Mouse (Mus musculus) embryonic facial prominence, embryonic 14.5 days (tissue): ENCODE data around the gene Zp1. TPM values are rescaled to one million over a fixed set of nuclear protein-coding genes. Genes with fewer than 3 reads are reported as not detected.

Experiments
- ATAC-seq: fragments of 200-750 bp; cut with Nextera tagmentation; 2 replicates; pipeline ENCODE4 v1.8.0; 2017; ENCODE audit warnings: low read depth, moderate number of reproducible peaks, moderate TSS enrichment
- DNase-seq: peaks from one replicate; pipeline ENCODE4 v3.0.0-alpha.2; 2015; ENCODE audit warnings: low spot score
- H3K27ac ChIP-seq: fragments of 300-500 bp; sonication (generic); replicated peaks from 2 replicates; pipeline ENCODE4 v1.5.1; 2014; ENCODE audit warnings: low read depth, mild to moderate bottlenecking, low read length, moderate library complexity
- H3K27me3 ChIP-seq: fragments of 300-500 bp; sonication (generic); replicated peaks from 2 replicates; pipeline ENCODE4 v1.6.1; 2014; ENCODE audit warnings: low read length; ENCODE audit not compliant: control insufficient read depth, insufficient read depth
- H3K36me3 ChIP-seq: fragments of 300-500 bp; sonication (generic); 2 replicates; pipeline ENCODE4 v1.6.1; 2014; ENCODE audit warnings: low read length, mixed read lengths; ENCODE audit not compliant: control insufficient read depth, insufficient read depth
- H3K4me1 ChIP-seq: fragments of 300-500 bp; sonication (generic); 2 replicates; pipeline ENCODE4 v1.6.1; 2014; ENCODE audit warnings: antibody characterized with exemption, low read length; ENCODE audit not compliant: control insufficient read depth, insufficient read depth
- H3K4me2 ChIP-seq: fragments of 300-500 bp; sonication (generic); 2 replicates; pipeline ENCODE4 v1.6.1; 2014; ENCODE audit warnings: low read depth, mild to moderate bottlenecking, low read length, moderate library complexity, mixed read lengths
- H3K4me3 ChIP-seq: fragments of 300-500 bp; sonication (generic); 2 replicates; pipeline ENCODE4 v1.5.1; 2014; ENCODE audit warnings: low read depth, mild to moderate bottlenecking, low read length
- H3K9ac ChIP-seq: fragments of 300-500 bp; sonication (generic); 2 replicates; pipeline ENCODE4 v1.6.1; 2014; ENCODE audit warnings: low read depth, mild to moderate bottlenecking, low read length, moderate library complexity, mixed read lengths
- H3K9me3 ChIP-seq: fragments of 300-500 bp; sonication (generic); 2 replicates; pipeline ENCODE4 v1.6.1; 2016; ENCODE audit warnings: low read length; ENCODE audit not compliant: control insufficient read depth
- WGBS: fragments of 180-500 bp; shearing (Covaris S2); extraction: QIAGEN DNeasy Blood & Tissue Kit; methylation state at CpG from one replicate; pipeline ENCODE4 v1.1.7; 2014; 5-methylcytosine and 5-hydroxymethylcytosine counted together
- polyA plus RNA-seq: library from polyadenylated mRNA; unstranded; fragments of >200 nt; fragmentation: Nextera tagmentation; extraction: Ambion mirVana; gene quantifications from 2 replicates; pipeline ENCODE4 v1.2.1, GENCODE M21; 2014

Gene Zp1
- polyA plus RNA-seq, 1 experiment from 2014 or later = not detected

GRCm38 (mm10) chr19:10948416-10948815, 28.0 kb upstream of the Zp1 start:
- 3% methylated on average over 19 of the region's 20 CpGs for WGBS
- H3K36me3 ChIP-seq = peaks cover 31% of the 10 kb centered on the region
- ATAC-seq (no peak), DNase-seq (no peak)
- no peaks in the 10 kb centered on the region for H3K27me3 ChIP-seq
- no peak overlapping the region for H3K27ac ChIP-seq
- H3K9ac ChIP-seq = peak overlapping the region; percentile 83
- H3K4me2 ChIP-seq = peak overlapping the region; percentile 89
- peak overlapping the region; percentile 56 for H3K4me3 ChIP-seq
- H3K4me1 ChIP-seq = peaks cover 16% of the 10 kb centered on the region
- no peaks in the 10 kb centered on the region for H3K9me3 ChIP-seq

GRCm38 (mm10) chr19:10947219-10947618, 26.8 kb upstream of the Zp1 start:
- Histone ChIP-seq H3K9me3 (no peaks in the 10 kb centered on the region), H3K9ac (peak overlapping the region; percentile 83), H3K27me3 (no peaks in the 10 kb centered on the region), H3K36me3 (peaks cover 43% of the 10 kb centered on the region), H3K27ac (no peak overlapping the region), H3K4me3 (peak overlapping the region; percentile 56), H3K4me1 (peaks cover 16% of the 10 kb centered on the region), H3K4me2 (peak overlapping the region; percentile 89)
- DNase-seq (no peak), ATAC-seq (no peak)
- 86% methylated on average over 5 of the region's 5 CpGs for WGBS

DNA sequence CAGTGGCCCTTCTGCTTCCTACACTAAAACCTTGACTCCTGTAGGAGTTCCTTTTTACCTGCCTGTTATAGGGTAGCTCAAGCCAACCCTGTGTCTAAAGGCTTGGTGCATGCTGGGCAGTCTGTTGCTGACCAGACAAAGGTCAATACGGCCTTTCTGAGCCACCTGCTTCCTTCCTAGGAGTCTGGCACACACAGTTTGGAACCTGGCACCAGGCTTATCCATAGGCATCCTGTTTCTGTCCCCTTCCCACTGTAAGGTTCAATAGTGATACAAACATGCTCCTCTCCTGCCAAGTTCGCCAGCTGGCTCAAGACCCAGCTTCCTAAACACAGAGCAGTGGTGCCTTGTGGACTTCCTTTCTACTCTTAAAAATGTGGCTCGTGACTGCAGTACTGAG, 26.1 kb upstream of the Zp1 start:
- DNase-seq = no peak
- Histone ChIP-seq H3K36me3 (peaks cover 49% of the 10 kb centered on the region), H3K4me2 (peak overlapping the region; percentile 89; the same call in 1 of the 2 replicates), H3K9me3 (no peaks in the 10 kb centered on the region), H3K9ac (peak overlapping the region; percentile 83; the same call in 1 of the 2 replicates), H3K27ac (no peak overlapping the region), H3K27me3 (no peaks in the 10 kb centered on the region), H3K4me3 (no peak overlapping the region; the same call in 1 of the 2 replicates), H3K4me1 (peaks cover 16% of the 10 kb centered on the region)
- no peak for ATAC-seq
- 91% methylated on average over 3 of the region's 3 CpGs for WGBS

GRCm38 (mm10) chr19:10943955-10944354, 23.5 kb upstream of the Zp1 start:
- Histone ChIP-seq H3K9ac (no peak overlapping the region), H3K9me3 (no peaks in the 10 kb centered on the region), H3K27me3 (no peaks in the 10 kb centered on the region; the same call in 1 of the 2 replicates), H3K4me3 (no peak overlapping the region), H3K36me3 (peaks cover 49% of the 10 kb centered on the region), H3K4me1 (peaks cover 24% of the 10 kb centered on the region), H3K27ac (no peak overlapping the region), H3K4me2 (no peak overlapping the region)
- WGBS = 84% methylated on average over 3 of the region's 3 CpGs
- ATAC-seq (no peak), DNase-seq (no peak)

GRCm38 (mm10) chr19:10940801-10941457, 20.5 kb upstream of the Zp1 start:
- H3K9ac ChIP-seq = peak overlapping the region; percentile 69
- peak overlapping the region; percentile 42 for H3K4me3 ChIP-seq
- H3K27ac ChIP-seq = peak overlapping the region; percentile 48; the same call in 1 of the 2 replicates
- ATAC-seq = peak; percentile 63
- 2% methylated on average over 40 of the region's 40 CpGs for WGBS
- H3K27me3 ChIP-seq = no peaks in the 10 kb centered on the region; the same call in 1 of the 2 replicates
- DNase-seq = peak; percentile 45
- 0 out of 2 replicates have a peak, but pooled peaks cover 8% of the 10 kb centered on the region for H3K4me1 ChIP-seq
- peaks cover 43% of the 10 kb centered on the region for H3K36me3 ChIP-seq
- peak overlapping the region; percentile 96 for H3K4me2 ChIP-seq
- no peaks in the 10 kb centered on the region for H3K9me3 ChIP-seq

GRCm38 (mm10) chr19:10940097-10940800, 19.8 kb upstream of the Zp1 start:
- Histone ChIP-seq H3K9me3 (no peaks in the 10 kb centered on the region), H3K4me1 (0 out of 2 replicates have a peak, but pooled peaks cover 8% of the 10 kb centered on the region), H3K9ac (peak overlapping the region; percentile 69), H3K36me3 (peaks cover 36% of the 10 kb centered on the region), H3K4me2 (peak overlapping the region; percentile 96), H3K27me3 (no peaks in the 10 kb centered on the region; the same call in 1 of the 2 replicates), H3K27ac (peak overlapping the region; percentile 48; the same call in 1 of the 2 replicates), H3K4me3 (peak overlapping the region; percentile 42)
- peak; percentile 91 for ATAC-seq
- WGBS = 19% methylated on average over 35 of the region's 37 CpGs
- peak; percentile 87 for DNase-seq

DNA sequence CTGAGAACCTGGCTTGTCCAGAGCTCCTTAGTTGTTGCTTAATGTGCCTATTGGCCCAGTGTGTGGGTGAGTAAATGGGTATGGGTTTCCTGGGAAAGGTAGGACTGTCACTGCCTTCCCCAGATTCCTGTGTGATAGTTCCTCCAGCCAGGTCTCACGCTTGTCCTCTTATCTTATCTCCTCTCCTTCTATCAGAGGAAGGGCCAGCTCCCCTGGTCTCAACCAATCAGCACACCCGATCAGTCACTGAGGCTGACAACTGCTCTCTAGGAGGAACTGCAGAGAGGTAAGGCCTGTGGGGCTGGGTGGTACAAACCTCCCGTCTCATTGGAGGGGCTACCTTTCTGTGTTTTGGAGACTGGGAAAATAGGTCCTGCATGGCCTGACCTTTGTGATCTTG, 18.3 kb upstream of the Zp1 start:
- DNase-seq (no peak), ATAC-seq (no peak)
- H3K4me1 ChIP-seq = 0 out of 2 replicates have a peak, but pooled peaks cover 8% of the 10 kb centered on the region
- H3K4me2 ChIP-seq = no peak overlapping the region
- H3K4me3 ChIP-seq = no peak overlapping the region
- no peak overlapping the region for H3K27ac ChIP-seq
- H3K36me3 ChIP-seq = peaks cover 21% of the 10 kb centered on the region
- no peaks in the 10 kb centered on the region for H3K9me3 ChIP-seq
- WGBS = 66% methylated on average over 3 of the region's 3 CpGs
- H3K9ac ChIP-seq = no peak overlapping the region
- no peaks in the 10 kb centered on the region; the same call in 1 of the 2 replicates for H3K27me3 ChIP-seq

DNA sequence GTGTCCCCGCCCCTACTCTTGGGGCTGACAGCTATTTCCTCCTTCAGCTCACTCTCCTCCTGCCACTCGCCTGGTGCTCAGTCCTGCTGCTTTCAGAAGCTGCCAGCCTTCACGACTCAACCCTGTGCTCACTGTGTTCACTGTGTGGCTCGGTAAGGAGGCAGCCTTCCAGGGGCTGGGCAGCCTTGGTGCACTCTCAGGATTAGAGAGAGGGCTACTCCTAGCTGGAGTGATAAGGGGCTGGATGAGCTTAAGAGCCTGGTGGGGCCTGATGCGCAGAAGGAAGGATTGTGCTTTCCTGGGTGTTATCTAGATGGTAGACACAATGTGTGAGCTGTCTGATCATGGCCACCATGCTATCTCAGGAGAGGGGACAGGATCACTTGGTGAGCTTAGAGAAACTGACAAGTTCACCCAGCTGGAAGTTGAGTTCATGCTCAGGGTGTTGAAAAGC, 16.7 kb upstream of the Zp1 start, which contains the start of gene Ptgdr2:
Gene Ptgdr2 (plus strand): TSS at position 51 of the 454 bp plus-strand sequence.
- ATAC-seq (no peak), DNase-seq (no peak)
- Histone ChIP-seq H3K27me3 (no peaks in the 10 kb centered on the region; the same call in 1 of the 2 replicates), H3K4me2 (no peak within 1 kb of the TSS), H3K4me3 (no peak within 1 kb of the TSS), H3K9me3 (no peaks in the 10 kb centered on the region), H3K36me3 (peaks cover 5% of the 10 kb centered on the region; the same call in 1 of the 2 replicates), H3K27ac (no peak within 1 kb of the TSS), H3K9ac (no peak within 1 kb of the TSS), H3K4me1 (0 out of 2 replicates have a peak, but pooled peaks cover 8% of the 10 kb centered on the region)
- 42% methylated on average over 5 of the region's 5 CpGs for WGBS
